Mouse (Mus musculus): Measurements from ENCODE around the gene Tulp1.

GRCm38 (mm10) chr17:28404301-28404700 is 39.3 kb upstream of the Tulp1 start:
- TF ChIP-seq CTCF (IDR thresholded peaks at IDR 0.05; ENCODE audit: low read depth, low read length): no peak
- no peak for TF ChIP-seq POLR2A (IDR thresholded peaks at IDR 0.05; ENCODE audit: borderline replicate concordance, low read depth, low read length)

Data from bone marrow macrophage, adult 2 months (primary cell).